Mouse (Mus musculus): ENCODE results near the gene Chl1.

- TF ChIP-seq EP300 (optimal IDR thresholded peaks at IDR 0.05) (no peak), CTCF (IDR thresholded peaks at IDR 0.05; ENCODE audit: low read depth) (no peak)
Measured at GRCm38 (mm10) chr6:103546314-103546713, 35.9 kb downstream of the Chl1 start.
